Mouse (Mus musculus): ENCODE data around the gene Pbp2. TPM values are rescaled to one million over a fixed set of nuclear protein-coding genes. Genes with fewer than 3 reads are reported as not detected.

The Pbp2 gene
- total RNA-seq (2021): not detected

GRCm38 (mm10) chr6:135310305-135310704 is at the start of gene Pbp2:
Gene Pbp2, minus strand, starts transcription at chr6:135310405.
- intact Hi-C loops (cut with DNase I): no loop called here
- no peak for DNase-seq

DNA sequence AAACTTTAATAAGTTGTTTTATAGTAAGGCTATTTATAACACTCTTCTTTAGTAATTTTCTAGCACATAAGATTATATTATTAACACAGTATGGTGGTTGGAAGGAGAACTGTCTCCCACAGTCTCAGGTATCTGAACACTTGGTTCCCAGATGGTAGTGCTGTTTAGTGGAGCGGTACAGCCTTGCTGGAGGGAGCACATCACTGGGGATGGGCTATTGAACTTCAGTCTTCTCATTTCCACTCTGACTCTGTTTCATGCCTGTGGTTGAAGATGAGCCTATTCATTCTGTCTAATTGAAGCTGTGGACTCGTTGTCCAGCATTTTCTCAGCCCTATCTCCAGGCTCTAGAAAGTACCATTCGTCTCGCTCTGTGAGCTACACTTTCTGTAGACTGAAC is 44.7 kb upstream of the Pbp2 start:
- intact Hi-C loops (cut with DNase I): no loop called here
- DNase-seq: no peak

DNA sequence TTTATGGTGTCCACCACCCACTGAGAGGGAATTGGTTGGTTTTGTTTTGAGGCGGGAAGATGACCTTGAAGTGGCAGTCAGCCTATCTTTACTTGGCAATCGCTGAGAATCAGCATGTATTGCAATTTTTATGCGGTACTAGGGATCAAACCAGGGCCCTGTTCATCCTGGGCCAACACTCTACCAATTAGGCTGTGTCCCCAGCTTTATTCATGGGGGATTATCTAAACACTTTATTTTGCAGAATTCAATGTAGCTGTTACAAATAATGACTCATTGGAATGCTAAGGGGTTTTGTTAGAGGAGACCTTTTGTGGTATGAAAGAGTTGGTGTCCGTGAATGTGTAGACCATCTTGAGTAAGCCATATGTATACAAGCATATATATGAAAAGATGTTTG is 42.3 kb upstream of the Pbp2 start:
- DNase-seq: no peak
- intact Hi-C loops (cut with DNase I): no loop called here

GRCm38 (mm10) chr6:135351638-135352302 is 41.6 kb upstream of the Pbp2 start:
- peak; percentile 72 for DNase-seq
- intact Hi-C loops (cut with DNase I): no loop called here

- intact Hi-C loops (cut with DNase I): no loop called here
- DNase-seq: no peak
Observed at GRCm38 (mm10) chr6:135341076-135341378, 30.8 kb upstream of the Pbp2 start.

DNA sequence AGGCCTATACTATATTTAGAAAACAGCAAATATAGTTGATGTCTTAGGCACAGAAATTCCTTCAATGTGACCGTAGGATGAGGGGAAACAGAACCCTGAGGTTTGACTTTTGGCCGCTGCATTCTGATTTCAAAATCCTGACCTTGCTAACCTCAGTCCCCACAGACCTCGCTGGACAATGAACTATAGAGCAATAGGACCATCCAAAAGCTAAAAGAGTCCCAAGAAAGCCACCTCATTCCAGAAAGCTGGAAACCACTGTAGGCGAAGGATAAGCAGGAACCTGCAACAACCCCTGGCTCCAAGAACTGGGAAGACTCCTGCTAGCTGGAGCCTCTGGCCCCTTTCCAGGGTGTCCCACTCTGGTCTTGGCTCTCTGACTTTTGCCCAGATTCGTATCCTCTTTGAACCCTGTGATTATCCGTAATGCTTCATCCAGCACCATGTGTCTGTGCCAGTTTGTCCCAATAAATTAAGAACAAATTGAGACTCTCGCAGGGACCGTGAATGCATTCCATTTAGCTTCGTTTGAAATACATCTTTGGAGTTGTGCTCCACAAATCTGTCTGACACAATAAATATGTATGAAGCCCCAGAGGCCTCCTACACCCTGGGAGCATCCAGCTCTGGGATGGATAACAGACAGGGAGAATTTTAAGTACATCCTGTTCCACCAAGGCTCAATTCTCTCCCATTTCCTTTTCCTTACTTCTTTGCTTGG is 30.3 kb upstream of the Pbp2 start:
- intact Hi-C loops (cut with DNase I): no loop called here
- no peak for DNase-seq

- intact Hi-C loops (cut with DNase I): no loop called here
- DNase-seq: no peak
Observed at GRCm38 (mm10) chr6:135336376-135336775, 26.2 kb upstream of the Pbp2 start.

GRCm38 (mm10) chr6:135333994-135334651 is 23.9 kb upstream of the Pbp2 start:
- DNase-seq: no peak
- intact Hi-C loops (cut with DNase I): no loop called here

DNA sequence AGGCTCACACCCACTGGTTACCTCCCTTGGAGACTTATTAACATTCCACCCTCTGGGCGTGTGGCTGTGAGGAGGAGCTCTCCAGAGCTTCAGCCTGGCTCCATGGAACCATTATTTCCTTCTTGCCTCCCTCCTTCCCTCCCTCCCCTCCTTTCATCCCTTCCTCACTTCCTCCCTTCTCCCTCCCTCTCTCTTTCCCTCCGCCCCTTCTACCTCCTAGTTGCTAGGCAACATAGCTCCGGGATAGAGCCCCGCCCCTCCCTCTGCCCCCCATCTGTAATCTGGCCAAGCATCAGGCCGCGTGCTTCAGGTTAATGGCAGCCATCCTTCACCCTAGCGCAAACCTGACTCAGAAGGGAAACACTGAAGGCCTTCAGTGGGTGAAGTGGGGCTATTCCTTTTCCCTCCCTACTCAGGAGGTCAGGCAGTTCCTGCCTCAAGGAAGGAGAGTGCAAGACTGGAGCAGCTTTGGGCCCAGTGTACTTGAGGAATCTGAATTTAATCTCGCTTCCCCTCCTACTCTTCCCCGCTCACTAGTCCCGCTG is 22.6 kb upstream of the Pbp2 start:
- DNase-seq: peak; percentile 26

GRCm38 (mm10) chr6:135331916-135332315 is 21.7 kb upstream of the Pbp2 start:
- intact Hi-C loops (cut with DNase I): no loop called here
- DNase-seq: no peak

More for the DNA sequence above, 22.6 kb upstream of the Pbp2 start:
- intact Hi-C loops (cut with DNase I): no loop called here

DNA sequence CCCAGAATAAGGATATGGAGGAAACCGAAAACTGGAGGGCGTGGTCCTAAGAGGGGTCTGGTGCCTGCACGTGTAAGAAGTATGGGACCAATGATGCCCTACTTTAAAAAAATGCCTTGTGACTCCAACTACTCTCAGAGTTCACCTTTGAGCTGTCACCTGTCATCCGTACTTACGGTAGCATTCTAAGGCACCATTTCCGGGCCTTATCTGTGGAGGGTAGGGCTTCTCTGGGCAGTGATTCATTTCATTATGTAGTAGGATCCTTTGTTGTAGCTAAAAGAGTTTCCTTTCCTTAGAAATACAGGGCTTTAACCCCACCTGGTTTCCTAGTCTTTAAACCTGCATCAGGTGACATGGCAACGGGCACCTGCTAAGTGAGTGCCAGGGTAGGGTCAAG is 16.6 kb upstream of the Pbp2 start:
- DNase-seq: no peak
- intact Hi-C loops (cut with DNase I): no loop called here

DNA sequence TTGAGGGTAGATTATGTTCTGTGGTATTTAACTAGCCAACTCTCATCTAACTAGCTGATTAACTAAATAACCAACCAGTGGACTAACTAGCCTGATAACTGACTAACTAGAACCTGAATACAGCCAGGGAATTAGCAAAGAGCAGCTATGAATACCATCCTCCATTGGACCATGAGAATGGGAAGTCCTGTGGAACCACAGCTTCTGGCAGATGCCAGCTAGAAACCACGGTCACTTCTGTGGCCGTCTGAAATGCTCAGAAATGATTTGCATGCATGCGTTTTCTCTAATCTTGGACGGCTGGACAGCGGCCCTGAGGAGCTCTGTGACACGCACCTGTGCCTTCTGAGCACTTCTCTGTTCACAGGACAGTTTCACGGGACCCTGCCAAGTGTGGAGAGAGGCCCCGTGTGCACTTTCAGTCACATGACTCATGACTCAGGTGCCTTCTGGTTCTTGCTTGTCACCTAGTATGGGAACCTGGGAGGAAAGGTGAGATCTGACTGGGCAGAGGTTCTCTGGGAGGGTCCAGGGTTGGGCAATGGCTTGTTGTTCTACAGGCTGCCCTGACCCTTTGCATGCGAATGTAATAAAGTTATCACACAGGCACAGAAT is 14.6 kb upstream of the Pbp2 start:
- intact Hi-C loops (cut with DNase I): no loop called here
- no peak for DNase-seq

DNA sequence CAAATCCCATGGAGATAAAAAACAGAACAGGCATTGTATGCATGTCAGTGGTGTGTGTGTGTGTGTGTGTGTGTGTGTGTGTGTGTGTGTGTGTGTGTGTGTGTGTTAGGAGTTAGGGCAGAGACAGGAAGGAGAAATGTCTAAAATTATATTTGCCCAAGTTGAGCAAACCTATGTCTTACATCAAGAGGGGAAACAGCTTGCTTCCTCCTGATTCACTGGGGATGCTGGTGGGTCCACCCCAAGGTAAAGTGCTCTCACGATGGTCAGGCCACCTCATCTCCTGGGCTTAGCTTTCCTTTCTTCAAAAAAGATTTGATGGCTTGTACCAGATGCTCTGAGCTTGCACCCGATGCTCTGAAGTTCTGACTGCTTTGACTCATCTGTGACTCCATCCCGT is 13.9 kb upstream of the Pbp2 start:
- intact Hi-C loops (cut with DNase I): no loop called here

GRCm38 (mm10) chr6:135323311-135323982 is 13.2 kb upstream of the Pbp2 start:
- intact Hi-C loops (cut with DNase I): no loop called here
- peak; percentile 54 for DNase-seq

More for the DNA sequence above, 13.9 kb upstream of the Pbp2 start:
- DNase-seq: no peak

GRCm38 (mm10) chr6:135322749-135323148 is 12.5 kb upstream of the Pbp2 start:
- no peak for DNase-seq
- intact Hi-C loops (cut with DNase I): no loop called here

GRCm38 (mm10) chr6:135319431-135319933 is 9.3 kb upstream of the Pbp2 start:
- DNase-seq: no peak
- intact Hi-C loops (cut with DNase I): no loop called here

DNA sequence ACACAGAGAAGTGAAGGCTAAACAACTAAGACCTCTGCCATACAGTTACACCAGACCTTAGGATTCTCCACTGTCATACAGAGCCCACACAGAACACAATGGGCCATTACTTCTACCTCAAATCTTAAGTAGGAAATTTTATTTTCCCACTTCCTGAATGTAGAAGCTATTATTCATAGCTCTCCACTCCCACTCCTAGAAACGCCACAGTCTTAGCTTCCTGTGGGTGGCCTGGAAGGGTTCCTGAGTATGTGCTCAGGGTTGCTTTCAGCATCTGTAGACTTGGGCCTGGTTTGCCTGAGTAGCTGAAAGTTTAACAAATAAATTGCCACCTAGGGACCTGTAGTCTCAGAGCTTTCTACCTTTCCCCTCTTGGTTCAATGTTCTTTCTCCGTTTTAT is 5.9 kb upstream of the Pbp2 start:
- no peak for DNase-seq
- intact Hi-C loops (cut with DNase I): no loop called here

GRCm38 (mm10) chr6:135313981-135314380 is 3.8 kb upstream of the Pbp2 start:
- no peak for DNase-seq
- intact Hi-C loops (cut with DNase I): no loop called here

DNA sequence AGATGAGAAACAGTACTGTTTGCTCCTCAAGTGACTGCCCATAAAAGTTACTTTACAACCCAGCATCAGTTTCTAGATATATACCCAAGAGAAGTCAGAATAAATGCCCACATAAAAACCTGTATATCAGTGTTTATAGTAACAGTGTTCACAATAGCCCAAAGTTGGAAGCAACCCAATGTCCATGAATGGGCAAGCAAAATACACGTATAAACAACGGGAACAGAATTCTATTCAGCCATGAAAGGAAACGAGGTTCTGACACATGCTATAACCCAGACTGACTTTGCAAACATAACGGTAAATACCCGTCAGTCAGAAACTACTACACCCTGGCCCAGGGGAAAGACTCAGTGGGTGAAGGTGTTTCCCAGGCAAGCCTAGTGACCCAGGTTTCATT is 1.8 kb upstream of the Pbp2 start:
- intact Hi-C loops (cut with DNase I): no loop called here
- DNase-seq: no peak

DNA sequence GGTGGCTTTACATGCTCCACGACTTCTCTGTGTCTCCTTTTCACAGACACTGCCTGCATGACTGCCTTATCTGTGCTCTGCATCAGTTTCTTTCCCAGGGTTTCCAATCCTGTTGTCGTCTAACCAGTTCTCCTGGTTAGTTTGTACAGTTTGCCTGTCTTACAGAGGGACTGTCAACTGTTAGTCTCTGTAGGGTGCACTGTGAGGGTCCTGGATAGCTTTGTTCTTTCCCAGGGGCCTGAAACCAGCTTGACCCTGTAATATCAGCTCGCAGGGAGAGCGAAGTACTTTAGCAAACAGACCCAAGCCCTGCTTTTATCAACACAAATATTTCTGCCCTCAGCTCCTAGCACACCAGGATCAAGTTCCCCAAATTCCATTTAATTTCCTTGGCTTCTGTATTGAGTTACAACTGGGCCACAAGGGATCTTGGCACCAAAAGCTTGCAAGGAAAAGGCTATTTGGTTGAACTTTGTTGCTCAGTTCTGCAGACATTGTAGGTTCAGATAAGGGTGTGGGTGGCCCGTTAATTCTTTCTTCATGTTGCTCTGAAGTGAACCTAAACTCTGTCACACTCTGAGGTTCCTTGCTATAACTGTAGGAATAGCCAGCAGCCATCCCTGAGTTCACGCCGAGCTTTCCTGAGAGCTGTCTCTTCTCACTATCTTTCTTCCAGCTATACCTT is 5.5 kb downstream of the Pbp2 start:
- no peak for DNase-seq
- intact Hi-C loops (cut with DNase I): no loop called here

Measured in left cerebral cortex, postnatal 4 days (tissue).